Mouse (Mus musculus) macrophage (primary cell): ENCODE results near the gene Fam160a1. TPM values are rescaled to one million over a fixed set of nuclear protein-coding genes. Genes with fewer than 3 reads are reported as not detected.

Source experiments
- H3K27ac ChIP-seq: fragments of 350-480 bp; formaldehyde crosslinking; 2 replicates; pipeline ENCODE4 v1.9.0; 2021
- H3K36me3 ChIP-seq: fragments of 350-480 bp; formaldehyde crosslinking; 2 replicates; pipeline ENCODE4 v1.9.0; 2021; ENCODE audit errors: inconsistent target
- H3K4me3 ChIP-seq: fragments of 350-480 bp; formaldehyde crosslinking; 2 replicates; pipeline ENCODE4 v1.9.0; 2021; ENCODE audit errors: inconsistent target
- H3K79me2 ChIP-seq: fragments of 350-480 bp; formaldehyde crosslinking; 2 replicates; pipeline ENCODE4 v1.9.0; 2021; ENCODE audit errors: inconsistent target
- WGBS: methylation state at CpG from one replicate; pipeline ENCODE4 v1.1.7; 2026; ENCODE audit warnings: inconsistent platforms; ENCODE audit not compliant: missing documents; 5-methylcytosine and 5-hydroxymethylcytosine counted together
- polyA plus RNA-seq: library from polyadenylated mRNA; stranded (reverse); fragments of 250-400 nt; gene quantifications from 3 replicates; pipeline ENCODE4 v1.2.4, GENCODE M21; 2018; ENCODE audit warnings: inconsistent platforms

Gene Fam160a1
- polyA plus RNA-seq, 1 experiment from 2014 or later: not detected

DNA sequence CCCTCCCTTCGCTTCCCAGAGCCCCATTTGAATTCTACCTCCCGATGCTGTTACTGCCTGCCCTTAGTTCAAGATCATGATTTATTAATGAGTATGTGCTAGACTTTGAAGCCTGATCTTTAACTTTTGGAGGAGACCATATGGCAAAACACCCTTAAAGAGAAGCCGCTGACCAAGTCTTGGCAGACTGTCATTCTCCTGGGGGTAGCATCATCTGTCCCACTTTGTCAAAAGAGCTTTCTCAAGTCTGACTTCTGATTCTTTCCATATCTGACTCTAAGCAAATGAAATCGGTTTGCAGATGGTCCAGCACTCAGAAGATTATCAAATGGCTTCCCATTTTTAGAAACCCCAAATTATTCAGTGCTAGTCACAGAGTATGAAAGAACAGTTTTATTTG is 27.3 kb downstream of the Fam160a1 start:
- Histone ChIP-seq H3K36me3 (no peaks in the 10 kb centered on the region), H3K79me2 (no peaks in the 10 kb centered on the region), H3K4me3 (no peak overlapping the region), H3K27ac (no peak overlapping the region)
- WGBS: 88% methylated on average over 4 of the region's 4 CpGs

GRCm38 (mm10) chr3:85786501-85786900 is 30.6 kb downstream of the Fam160a1 start:
- no peak overlapping the region for H3K27ac ChIP-seq
- 91% methylated on average over 8 of the region's 8 CpGs for WGBS
- H3K4me3 ChIP-seq: no peak overlapping the region
- H3K36me3 ChIP-seq: no peaks in the 10 kb centered on the region
- H3K79me2 ChIP-seq: no peaks in the 10 kb centered on the region

- Histone ChIP-seq H3K27ac (no peak overlapping the region), H3K4me3 (no peak overlapping the region), H3K36me3 (no peaks in the 10 kb centered on the region), H3K79me2 (no peaks in the 10 kb centered on the region)
- WGBS: 87% methylated on average over 7 of the region's 7 CpGs
These were observed 36.2 kb downstream of the Fam160a1 start for GRCm38 (mm10) chr3:85780906-85781305.

GRCm38 (mm10) chr3:85780332-85780731 is 36.8 kb downstream of the Fam160a1 start:
- Histone ChIP-seq H3K79me2 (no peaks in the 10 kb centered on the region), H3K27ac (no peak overlapping the region), H3K4me3 (no peak overlapping the region), H3K36me3 (no peaks in the 10 kb centered on the region)
- 82% methylated on average over 2 of the region's 2 CpGs for WGBS

DNA sequence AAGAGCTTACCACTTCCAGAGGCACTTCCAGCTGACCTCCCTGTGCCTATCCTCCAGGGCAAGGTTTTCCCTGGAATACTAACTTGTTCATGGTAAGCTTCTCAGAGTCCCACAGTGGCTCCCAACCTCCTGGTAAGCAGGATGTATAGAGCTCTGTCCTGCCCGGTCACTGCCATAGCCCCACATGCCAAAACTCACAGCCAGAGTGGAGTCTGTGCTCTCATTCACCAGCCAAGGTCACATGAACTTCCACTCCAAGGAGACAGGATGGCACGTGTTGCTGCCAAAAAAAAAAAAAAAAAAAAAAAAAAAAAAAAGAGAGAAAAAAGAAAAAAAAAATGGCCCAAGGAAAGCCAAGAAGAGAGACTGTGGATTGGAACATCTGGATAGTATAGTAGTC is 39.2 kb downstream of the Fam160a1 start:
- no peaks in the 10 kb centered on the region for H3K79me2 ChIP-seq
- WGBS: 100% methylated on average over 1 of the region's 2 CpGs

DNA sequence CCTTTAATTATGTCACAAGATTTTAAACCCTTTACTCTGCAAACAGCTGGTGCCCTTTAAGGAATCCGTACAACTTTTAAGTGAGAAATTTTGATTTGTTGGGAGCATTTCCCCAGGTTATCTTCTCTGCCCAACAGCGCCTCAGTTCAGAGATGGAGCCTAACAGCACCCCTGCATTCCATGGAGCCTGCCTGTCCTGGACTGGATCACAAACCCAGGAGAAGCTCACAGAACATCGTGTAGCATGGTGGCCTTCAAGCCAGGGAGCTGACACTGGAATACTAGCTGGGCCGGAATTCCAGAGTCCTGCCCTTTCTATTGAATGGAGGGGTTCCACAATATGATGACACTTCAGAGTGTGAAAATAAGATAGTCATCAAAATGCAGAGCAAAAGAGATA is 39.7 kb downstream of the Fam160a1 start:
- WGBS: 90% methylated on average over 4 of the region's 4 CpGs
- Histone ChIP-seq H3K79me2 (no peaks in the 10 kb centered on the region), H3K27ac (no peak overlapping the region), H3K36me3 (no peaks in the 10 kb centered on the region), H3K4me3 (no peak overlapping the region)

More for the DNA sequence above, 39.2 kb downstream of the Fam160a1 start:
- Histone ChIP-seq H3K36me3 (no peaks in the 10 kb centered on the region), H3K4me3 (no peak overlapping the region), H3K27ac (no peak overlapping the region)

DNA sequence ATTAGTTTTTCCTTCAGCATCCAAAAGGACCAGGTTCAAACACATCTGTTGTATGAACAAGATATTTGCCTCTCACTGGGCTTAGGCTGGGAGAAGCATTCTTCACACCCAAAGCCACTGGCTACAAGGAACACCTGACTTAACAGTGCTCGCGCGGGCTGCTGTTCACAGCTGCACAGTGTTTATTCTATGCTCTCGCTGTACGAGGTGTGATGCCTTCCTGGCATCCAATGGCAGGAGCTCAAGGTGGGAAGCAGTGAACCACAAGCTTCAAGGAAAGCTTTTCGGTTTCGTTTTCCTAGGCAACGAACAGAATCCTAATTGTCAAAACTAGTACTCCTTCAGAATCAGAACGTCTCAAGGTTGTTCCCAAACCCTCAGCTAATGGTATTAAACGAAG is 40.4 kb downstream of the Fam160a1 start:
- H3K36me3 ChIP-seq: no peaks in the 10 kb centered on the region
- 90% methylated on average over 10 of the region's 10 CpGs for WGBS
- H3K4me3 ChIP-seq: no peak overlapping the region
- no peak overlapping the region for H3K27ac ChIP-seq
- H3K79me2 ChIP-seq: no peaks in the 10 kb centered on the region

GRCm38 (mm10) chr3:85776126-85776525 is 41.0 kb downstream of the Fam160a1 start:
- Histone ChIP-seq H3K36me3 (no peaks in the 10 kb centered on the region), H3K4me3 (no peak overlapping the region), H3K27ac (no peak overlapping the region), H3K79me2 (no peaks in the 10 kb centered on the region)
- WGBS: 96% methylated on average over 6 of the region's 6 CpGs

DNA sequence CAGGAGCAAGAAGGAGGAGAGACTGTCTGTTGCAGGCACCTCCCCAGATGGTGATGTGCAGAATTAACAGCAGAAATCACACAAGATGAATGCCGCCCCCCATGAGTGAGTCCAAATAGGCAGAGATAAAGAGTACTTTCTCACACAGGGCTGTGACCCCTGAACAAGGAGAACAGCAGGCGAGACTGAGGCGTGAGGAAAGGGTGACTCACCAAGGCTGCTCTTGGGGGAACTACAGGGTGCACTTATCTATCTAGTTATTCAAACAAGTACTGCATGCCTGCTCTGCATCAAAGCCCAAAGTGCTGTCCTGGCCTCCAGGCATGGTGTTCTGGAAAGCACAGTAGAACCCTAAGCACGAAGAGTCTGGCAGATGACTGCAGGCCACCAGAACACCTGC is 43.2 kb downstream of the Fam160a1 start:
- Histone ChIP-seq H3K79me2 (no peaks in the 10 kb centered on the region), H3K4me3 (no peak overlapping the region), H3K27ac (no peak overlapping the region), H3K36me3 (no peaks in the 10 kb centered on the region)
- 87% methylated on average over 3 of the region's 4 CpGs for WGBS

DNA sequence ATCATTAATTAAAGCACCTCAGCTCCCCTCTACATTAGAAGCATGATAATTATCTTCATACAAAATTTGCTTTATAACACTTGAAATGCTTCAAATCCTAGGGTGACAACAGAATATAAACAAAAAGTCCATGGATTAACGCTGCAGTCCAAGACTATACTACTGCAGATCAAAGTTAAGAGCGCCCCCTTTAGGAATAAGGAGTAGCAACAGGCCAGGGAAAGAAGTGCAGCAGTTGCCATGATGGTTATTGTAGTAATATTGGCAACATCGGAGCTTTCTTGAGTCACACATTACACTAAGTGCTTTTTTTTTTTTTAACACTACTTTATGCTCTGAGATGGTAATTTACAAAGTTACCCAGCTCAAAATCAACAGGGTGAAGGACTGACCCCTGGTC is 43.7 kb downstream of the Fam160a1 start:
- Histone ChIP-seq H3K4me3 (no peak overlapping the region), H3K36me3 (no peaks in the 10 kb centered on the region), H3K27ac (no peak overlapping the region), H3K79me2 (no peaks in the 10 kb centered on the region)
- 42% methylated on average over 3 of the region's 3 CpGs for WGBS

GRCm38 (mm10) chr3:85764937-85765337 is 52.2 kb downstream of the Fam160a1 start:
- no peaks in the 10 kb centered on the region for H3K79me2 ChIP-seq
- 93% methylated on average over 7 of the region's 7 CpGs for WGBS
- H3K27ac ChIP-seq: no peak overlapping the region
- no peak overlapping the region for H3K4me3 ChIP-seq
- no peaks in the 10 kb centered on the region for H3K36me3 ChIP-seq

GRCm38 (mm10) chr3:85764008-85764834 is 52.9 kb downstream of the Fam160a1 start:
- H3K79me2 ChIP-seq: no peaks in the 10 kb centered on the region
- H3K27ac ChIP-seq: no peak overlapping the region
- WGBS: 93% methylated on average over 18 of the region's 18 CpGs
- H3K36me3 ChIP-seq: no peaks in the 10 kb centered on the region
- H3K4me3 ChIP-seq: no peak overlapping the region

GRCm38 (mm10) chr3:85757944-85758343 is 59.1 kb downstream of the Fam160a1 start:
- Histone ChIP-seq H3K27ac (no peak overlapping the region), H3K79me2 (no peaks in the 10 kb centered on the region), H3K4me3 (no peak overlapping the region), H3K36me3 (no peaks in the 10 kb centered on the region)
- WGBS: 54% methylated on average over 2 of the region's 2 CpGs

DNA sequence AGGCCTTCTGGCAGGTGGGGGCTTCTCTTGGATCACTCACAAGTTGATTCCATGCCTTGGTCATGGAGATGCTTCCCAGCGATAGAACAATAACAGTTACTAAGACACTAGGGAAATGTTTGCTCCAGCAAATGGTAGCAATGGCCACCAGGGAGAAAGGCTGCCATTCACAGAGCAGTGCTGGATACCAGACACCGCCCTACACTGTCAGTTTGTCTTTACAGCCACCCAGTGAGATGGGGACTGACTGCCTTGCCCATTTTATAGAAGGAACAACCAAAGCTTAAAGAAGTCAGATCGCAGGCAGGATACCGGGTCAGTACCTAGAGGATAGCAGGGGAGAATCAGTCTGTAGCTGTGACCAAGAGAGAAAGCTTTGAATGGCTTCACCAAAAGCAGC is 59.7 kb downstream of the Fam160a1 start:
- H3K27ac ChIP-seq: no peak overlapping the region
- no peaks in the 10 kb centered on the region for H3K36me3 ChIP-seq
- H3K79me2 ChIP-seq: no peaks in the 10 kb centered on the region
- 96% methylated on average over 4 of the region's 4 CpGs for WGBS
- H3K4me3 ChIP-seq: no peak overlapping the region

GRCm38 (mm10) chr3:85749348-85749747 is 67.7 kb downstream of the Fam160a1 start:
- H3K36me3 ChIP-seq: no peaks in the 10 kb centered on the region
- no peaks in the 10 kb centered on the region for H3K79me2 ChIP-seq
- H3K27ac ChIP-seq: no peak overlapping the region
- 69% methylated on average over 4 of the region's 4 CpGs for WGBS
- no peak overlapping the region for H3K4me3 ChIP-seq

GRCm38 (mm10) chr3:85748863-85749262 is 68.2 kb downstream of the Fam160a1 start:
- WGBS: 53% methylated on average over 4 of the region's 4 CpGs
- Histone ChIP-seq H3K79me2 (no peaks in the 10 kb centered on the region), H3K4me3 (no peak overlapping the region), H3K27ac (no peak overlapping the region), H3K36me3 (no peaks in the 10 kb centered on the region)
